Mouse (Mus musculus): ENCODE results near the gene Nudt16l1.

GRCm38 (mm10) chr16:4963797-4964709 is 25.5 kb downstream of the Nudt16l1 start, which contains the start of gene Anks3:
- TF ChIP-seq CTCF (IDR thresholded peaks at IDR 0.05; ENCODE audit: low read depth) (no peak), EP300 (IDR thresholded peaks at IDR 0.05; ENCODE audit: low read depth) (no peak)

Measured in liver, embryonic 14.5 days (tissue).